Mouse (Mus musculus) right cerebral cortex, postnatal 25 days (tissue): ENCODE measurements around the gene Vav1.
"Not testable (repeated sequence)": the region's sequence is repeated elsewhere in the genome, so short reads cannot be mapped to it uniquely, and the experiment has no call there.

Source experiments
- DNase-seq: peaks from one replicate; pipeline ENCODE4 v3.0.0; 2022

Gene Vav1

GRCm38 (mm10) chr17:57285077-57285476 is 6.2 kb downstream of the Vav1 start:
- no peak for DNase-seq

- no peak for DNase-seq
Observed at GRCm38 (mm10) chr17:57286718-57287355, 7.9 kb downstream of the Vav1 start.

GRCm38 (mm10) chr17:57289252-57289651 is 10.4 kb downstream of the Vav1 start:
- DNase-seq = no peak

- DNase-seq = no peak
Observed at GRCm38 (mm10) chr17:57290001-57290670, 11.2 kb downstream of the Vav1 start.

GRCm38 (mm10) chr17:57290671-57291055 is 11.8 kb downstream of the Vav1 start:
- no peak for DNase-seq

- DNase-seq = no peak
Observed at GRCm38 (mm10) chr17:57292302-57292701, 13.4 kb downstream of the Vav1 start.

GRCm38 (mm10) chr17:57292968-57293367 is 14.1 kb downstream of the Vav1 start:
- DNase-seq = no peak

- DNase-seq = no peak
Observed at GRCm38 (mm10) chr17:57295935-57296334, 17.0 kb downstream of the Vav1 start.

- DNase-seq = no peak
Observed at GRCm38 (mm10) chr17:57297040-57297439, 18.1 kb downstream of the Vav1 start.

- no peak for DNase-seq
Observed at GRCm38 (mm10) chr17:57305593-57305992, 26.7 kb downstream of the Vav1 start.

GRCm38 (mm10) chr17:57307074-57307473 is 28.2 kb downstream of the Vav1 start:
- DNase-seq = no peak

- DNase-seq = no peak
Observed at GRCm38 (mm10) chr17:57311801-57312200, 32.9 kb downstream of the Vav1 start.

- no peak for DNase-seq
Observed at GRCm38 (mm10) chr17:57327615-57328014, 48.7 kb downstream of the Vav1 start.

GRCm38 (mm10) chr17:57328944-57329343 is 50.0 kb downstream of the Vav1 start:
- DNase-seq = no peak

GRCm38 (mm10) chr17:57330993-57331392 is 52.1 kb downstream of the Vav1 start:
- no peak for DNase-seq

- no peak for DNase-seq
Observed at GRCm38 (mm10) chr17:57332241-57332640, 53.3 kb downstream of the Vav1 start.

- no peak for DNase-seq
Observed at GRCm38 (mm10) chr17:57334001-57334760, 55.3 kb downstream of the Vav1 start.

GRCm38 (mm10) chr17:57334761-57335150 is 55.9 kb downstream of the Vav1 start:
- peak; percentile 73 for DNase-seq

- not testable (repeated sequence) for DNase-seq
Observed at GRCm38 (mm10) chr17:57335194-57335593, 56.3 kb downstream of the Vav1 start.

- DNase-seq = peak; percentile 86
Observed at GRCm38 (mm10) chr17:57335673-57336303, 56.9 kb downstream of the Vav1 start.

- DNase-seq = no peak
Observed at GRCm38 (mm10) chr17:57337996-57338395, 59.1 kb downstream of the Vav1 start.

GRCm38 (mm10) chr17:57339298-57339697 is 60.4 kb downstream of the Vav1 start:
- DNase-seq = no peak

GRCm38 (mm10) chr17:57341568-57341967 is 62.7 kb downstream of the Vav1 start:
- DNase-seq = no peak
